Comparison of ENCODE assay signal across 8 mouse cellular contexts in genomic region chr11:31615107-31615811, GRCm38 (mm10). TPM values are rescaled to one million over a fixed set of nuclear protein-coding genes. Genes with fewer than 3 reads are reported as not detected.
A peak's percentile ranks its signal among the peaks of the same experiment; 100 is the strongest.
DNase-seq lines count a peak whose midpoint lies in the region; ATAC-seq lines count a peak whose summit lies in the region.

No protein-coding gene starts in this region.

- no peak overlapping the region for H3K4me3 ChIP-seq in heart, embryonic 12.5 days
- no peak overlapping the region for H3K4me3 ChIP-seq in forebrain, embryonic 12.5 days (replicated peaks)
- H3K4me3 ChIP-seq in hindbrain, embryonic 16.5 days (ENCODE audit: low read length), result no peak overlapping the region

- ATAC-seq in heart, embryonic 12.5 days (ENCODE audit: insufficient number of reproducible peaks, low FRiP score), result no peak
- ATAC-seq in forebrain, embryonic 12.5 days (ENCODE audit: low FRiP score), result 0 out of 2 replicates have a peak, but pooled peaks have one; percentile 51
- ATAC-seq in hindbrain, embryonic 16.5 days, result peak; percentile 69
- peak; percentile 73 for ATAC-seq in megakaryocyte progenitor cell, adult 5-6 weeks (replicated peaks; ENCODE audit: poor library complexity)

- no peak overlapping the region for H3K9ac ChIP-seq in heart, embryonic 12.5 days
- H3K9ac ChIP-seq in forebrain, embryonic 12.5 days, result no peak overlapping the region
- no peak overlapping the region for H3K9ac ChIP-seq in hindbrain, embryonic 16.5 days (ENCODE audit: low read depth, low read length)

- H3K27me3 ChIP-seq in heart, embryonic 12.5 days (replicated peaks), result no peaks in the 10 kb centered on the region
- no peaks in the 10 kb centered on the region for H3K27me3 ChIP-seq in forebrain, embryonic 12.5 days
- no peaks in the 10 kb centered on the region for H3K27me3 ChIP-seq in hindbrain, embryonic 16.5 days (replicated peaks; ENCODE audit: control insufficient read depth, insufficient read depth, low read length)

- 65% methylated on average over 10 of the region's 10 CpGs for WGBS in heart, embryonic 12.5 days
- 60% methylated on average over 10 of the region's 10 CpGs for WGBS in forebrain, embryonic 12.5 days
- WGBS in hindbrain, embryonic 16.5 days, result 60% methylated on average over 10 of the region's 10 CpGs

- no peak overlapping the region for H3K4me2 ChIP-seq in heart, embryonic 12.5 days
- H3K4me2 ChIP-seq in forebrain, embryonic 12.5 days, result no peak overlapping the region
- H3K4me2 ChIP-seq in hindbrain, embryonic 16.5 days (ENCODE audit: low read length), result no peak overlapping the region

- no peaks in the 10 kb centered on the region for H3K9me3 ChIP-seq in heart, embryonic 12.5 days (replicated peaks)
- H3K9me3 ChIP-seq in forebrain, embryonic 12.5 days, result no peaks in the 10 kb centered on the region
- H3K9me3 ChIP-seq in hindbrain, embryonic 16.5 days (ENCODE audit: control insufficient read depth, low read length), result no peaks in the 10 kb centered on the region

- no peaks in the 10 kb centered on the region for H3K36me3 ChIP-seq in heart, embryonic 12.5 days
- no peaks in the 10 kb centered on the region for H3K36me3 ChIP-seq in forebrain, embryonic 12.5 days (replicated peaks)
- H3K36me3 ChIP-seq in hindbrain, embryonic 16.5 days (ENCODE audit: control insufficient read depth, insufficient read depth, low read length), result no peaks in the 10 kb centered on the region

- H3K27ac ChIP-seq in heart, embryonic 12.5 days (ENCODE audit: poor library complexity, severe bottlenecking), result no peak overlapping the region
- H3K27ac ChIP-seq in forebrain, embryonic 12.5 days, result no peak overlapping the region
- no peak overlapping the region for H3K27ac ChIP-seq in hindbrain, embryonic 16.5 days (ENCODE audit: low read depth, low read length)

- H3K4me1 ChIP-seq in heart, embryonic 12.5 days (replicated peaks), result peaks cover 16% of the 10 kb centered on the region
- H3K4me1 ChIP-seq in forebrain, embryonic 12.5 days, result no peaks in the 10 kb centered on the region
- no peaks in the 10 kb centered on the region for H3K4me1 ChIP-seq in hindbrain, embryonic 16.5 days (ENCODE audit: control insufficient read depth, insufficient read depth, low read depth, low read length)

- peak; percentile 46 to 77 for DNase-seq in heart, adult 18-20 months
- DNase-seq in c-Kit-positive CD71-negative TER-119-negative erythroid progenitor cells, embryonic 14.5 days (ENCODE audit: low read depth), result peak; percentile 29
- DNase-seq in left cerebral cortex, adult 11 months (ENCODE audit: low spot score), result peak; percentile 64
- DNase-seq in right cerebral cortex, postnatal 36 days (ENCODE audit: low spot score in 2 of 2), result peak; percentile 43 to 54

RNA-seq across cellular contexts. Expression of gene Bod1, which starts 56.4 kb away (rescaled TPM):
- total RNA-seq in heart, adult 18-20 months (2021), result 100 to 1,000 TPM; 134 to 154 TPM
- polyA plus RNA-seq in heart, embryonic 12.5 days (2016; fragmentation: Nextera tagmentation; extraction: Ambion mirVana), result 78.3 and 79.8 TPM in 2 replicates
- 152 and 162 TPM in 2 replicates for polyA plus RNA-seq in forebrain, embryonic 12.5 days (2016; fragmentation: Nextera tagmentation; extraction: Ambion mirVana)
- polyA plus RNA-seq in hindbrain, embryonic 16.5 days (2015; fragmentation: Nextera tagmentation; extraction: Ambion mirVana), result 123 and 125 TPM in 2 replicates
- total RNA-seq in megakaryocyte progenitor cell, adult 5-6 weeks (2015), result 16.2 and 17.8 TPM in 2 replicates
- 16.4 and 19.2 TPM in 2 replicates for total RNA-seq in megakaryocyte progenitor cell, adult 5-6 weeks (2017)
